Mouse (Mus musculus) spleen, adult 2 months (tissue): ENCODE results near the gene Samd15.

ENCODE experiments used
- CTCF ChIP-seq: fragments of 200-500 bp; IDR thresholded peaks from 2 replicates; pipeline ENCODE4 v1.5.1; 2011; ENCODE audit warnings: mild to moderate bottlenecking, inconsistent platforms; ENCODE audit not compliant: insufficient read depth, insufficient read length, insufficient replicate concordance; ENCODE audit errors: extremely low read depth
- POLR2A ChIP-seq: fragments of 200-500 bp; IDR thresholded peaks from 2 replicates; pipeline ENCODE4 v1.6.1; 2011; ENCODE audit warnings: low read depth, low read length, inconsistent platforms

GRCm38 (mm10) chr12:87230379-87230895 is 30.9 kb downstream of the Samd15 start:
- TF ChIP-seq CTCF (no peak), POLR2A (no peak)
